Mouse (Mus musculus): Measurements from ENCODE around the gene Vrk3.
A peak's percentile ranks its signal among the peaks of the same experiment; 100 is the strongest.

GRCm38 (mm10) chr7:44819863-44820262 lies 71.7 kb downstream of the Vrk3 start:
- TF ChIP-seq CTCF (IDR thresholded peaks at IDR 0.05; ENCODE audit: low read depth) (no peak), EP300 (IDR thresholded peaks at IDR 0.05; ENCODE audit: low read depth) (peak; percentile 82)
